Mouse (Mus musculus) v-Abl transformed pro-B cells (cell line): ENCODE data around the gene Gm29582.
"Not testable (repeated sequence)": the region's sequence is repeated elsewhere in the genome, so short reads cannot be mapped to it uniquely, and the experiment has no call there.

Experiments
- in situ Hi-C, 2 experiments: fragments of 400-800 bp; cut with MboI; formaldehyde crosslinking; loops; one replicate each; pipeline ENCODE4 v1.15.1; 2025; ENCODE audit not compliant: unreplicated experiment in 2 of 2

The Gm29582 gene

DNA sequence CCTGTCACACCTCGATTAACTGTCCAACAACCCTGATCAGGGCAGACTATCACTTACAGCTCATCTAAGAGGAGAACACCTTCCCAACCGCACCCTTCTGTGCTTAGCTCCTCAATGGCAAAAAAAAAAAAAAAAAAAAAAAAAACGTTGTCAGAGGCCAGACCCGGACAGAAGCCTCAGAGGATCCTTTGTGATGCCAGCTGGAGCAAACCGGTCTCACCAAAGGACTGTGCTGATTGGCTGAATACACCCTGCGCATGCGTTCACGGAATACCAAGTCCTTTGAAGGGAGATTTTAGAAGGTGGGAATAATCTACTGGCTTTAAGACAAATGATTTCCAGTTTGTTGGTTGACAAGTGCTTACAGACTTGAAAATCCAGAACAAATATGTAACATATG is at the start of gene Gm29582:
Gene Gm29582 (minus strand): TSS at position 101 of the 400 bp plus-strand sequence.
- in situ Hi-C loops: not testable (repeated sequence)
